Mouse (Mus musculus) midbrain, embryonic 16.5 days (tissue): ENCODE data around the gene Abhd17b. TPM values are rescaled to one million over a fixed set of nuclear protein-coding genes. Genes with fewer than 3 reads are reported as not detected.
"Not testable (repeated sequence)": the region's sequence is repeated elsewhere in the genome, so short reads cannot be mapped to it uniquely, and the experiment has no call there.

Source experiments
- ATAC-seq: fragments of 200-750 bp; cut with Nextera tagmentation; 2 replicates; pipeline ENCODE4 v1.8.0; 2017; ENCODE audit warnings: moderate TSS enrichment
- H3K27ac ChIP-seq: fragments of 300-500 bp; sonication (generic); 2 replicates; pipeline ENCODE4 v1.5.1; 2014; ENCODE audit warnings: mild to moderate bottlenecking, low read length, mixed read lengths
- H3K27me3 ChIP-seq: fragments of 300-500 bp; sonication (generic); 2 replicates; pipeline ENCODE4 v1.6.1; 2014; ENCODE audit warnings: low read depth, low read length, mixed read lengths; ENCODE audit not compliant: control insufficient read depth, insufficient read depth
- H3K36me3 ChIP-seq: fragments of 300-500 bp; sonication (generic); 2 replicates; pipeline ENCODE4 v1.6.1; 2014; ENCODE audit warnings: mild to moderate bottlenecking, low read length, moderate library complexity, mixed read lengths; ENCODE audit not compliant: control insufficient read depth, insufficient read depth
- H3K4me1 ChIP-seq: fragments of 300-500 bp; sonication (generic); 2 replicates; pipeline ENCODE4 v1.6.1; 2014; ENCODE audit warnings: mild to moderate bottlenecking, low read length, mixed read lengths; ENCODE audit not compliant: control insufficient read depth, insufficient read depth
- H3K4me2 ChIP-seq: fragments of 300-500 bp; sonication (generic); 2 replicates; pipeline ENCODE4 v1.6.1; 2014; ENCODE audit warnings: mild to moderate bottlenecking, low read length, mixed read lengths
- H3K4me3 ChIP-seq: fragments of 300-500 bp; sonication (generic); 2 replicates; pipeline ENCODE4 v1.5.1; 2014; ENCODE audit warnings: low read depth, mild to moderate bottlenecking, low read length, moderate library complexity, mixed read lengths
- H3K9ac ChIP-seq: fragments of 300-500 bp; sonication (generic); 2 replicates; pipeline ENCODE4 v1.6.1; 2014; ENCODE audit warnings: low read depth, low read length, mixed read lengths
- H3K9me3 ChIP-seq: fragments of 300-500 bp; sonication (generic); replicated peaks from 2 replicates; pipeline ENCODE4 v1.6.1; 2014; ENCODE audit warnings: mild to moderate bottlenecking, low read length, mixed read lengths; ENCODE audit not compliant: control insufficient read depth, poor library complexity, severe bottlenecking
- WGBS: fragments of 180-500 bp; shearing (Covaris S2); extraction: QIAGEN DNeasy Blood & Tissue Kit; methylation state at CpG from one replicate; pipeline ENCODE4 v1.1.7; 2014; 5-methylcytosine and 5-hydroxymethylcytosine counted together
- polyA plus RNA-seq: library from polyadenylated mRNA; unstranded; fragments of >200 nt; fragmentation: Nextera tagmentation; extraction: Ambion mirVana; gene quantifications from 2 replicates; pipeline ENCODE4 v1.2.1, GENCODE M21; 2015

Gene Abhd17b
- polyA plus RNA-seq, 1 experiment from 2014 or later, result 35.5 TPM

GRCm38 (mm10) chr19:21719206-21719605 lies 66.2 kb downstream of the Abhd17b start:
- Histone ChIP-seq H3K27ac (no peak overlapping the region), H3K27me3 (no peaks in the 10 kb centered on the region), H3K4me1 (peaks cover 3% of the 10 kb centered on the region; the same call in 1 of the 2 replicates), H3K36me3 (no peaks in the 10 kb centered on the region), H3K4me2 (no peak overlapping the region), H3K9ac (no peak overlapping the region), H3K9me3 (no peaks in the 10 kb centered on the region; the same call in 1 of the 2 replicates), H3K4me3 (no peak overlapping the region)
- WGBS, result 98% methylated on average over 3 of the region's 3 CpGs
- ATAC-seq, result no peak

DNA sequence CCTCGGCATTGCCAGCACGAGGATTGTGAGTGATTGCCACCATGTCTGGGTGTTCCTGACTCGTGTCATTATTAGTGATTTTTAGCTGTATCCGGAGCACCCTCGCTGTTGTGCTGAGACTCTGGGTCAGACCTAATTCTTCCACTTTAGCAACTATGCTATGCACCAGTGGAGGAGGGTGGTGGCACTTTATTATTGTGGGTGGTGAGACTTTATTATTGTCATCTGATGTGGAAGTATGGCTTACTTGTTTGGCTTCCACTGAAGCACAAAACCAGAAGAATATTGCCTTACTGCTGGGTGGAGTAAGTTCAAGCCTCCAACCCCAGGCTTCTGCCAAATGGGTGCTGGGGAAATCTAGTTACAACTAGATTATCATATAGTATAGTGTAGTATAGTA lies 68.0 kb downstream of the Abhd17b start:
- Histone ChIP-seq H3K9ac (no peak overlapping the region), H3K4me2 (no peak overlapping the region), H3K27me3 (no peaks in the 10 kb centered on the region), H3K4me3 (no peak overlapping the region), H3K4me1 (peaks cover 4% of the 10 kb centered on the region), H3K36me3 (no peaks in the 10 kb centered on the region), H3K27ac (no peak overlapping the region), H3K9me3 (no peaks in the 10 kb centered on the region; the same call in 1 of the 2 replicates)
- WGBS, result 98% methylated on average over 5 of the region's 5 CpGs
- ATAC-seq, result no peak

DNA sequence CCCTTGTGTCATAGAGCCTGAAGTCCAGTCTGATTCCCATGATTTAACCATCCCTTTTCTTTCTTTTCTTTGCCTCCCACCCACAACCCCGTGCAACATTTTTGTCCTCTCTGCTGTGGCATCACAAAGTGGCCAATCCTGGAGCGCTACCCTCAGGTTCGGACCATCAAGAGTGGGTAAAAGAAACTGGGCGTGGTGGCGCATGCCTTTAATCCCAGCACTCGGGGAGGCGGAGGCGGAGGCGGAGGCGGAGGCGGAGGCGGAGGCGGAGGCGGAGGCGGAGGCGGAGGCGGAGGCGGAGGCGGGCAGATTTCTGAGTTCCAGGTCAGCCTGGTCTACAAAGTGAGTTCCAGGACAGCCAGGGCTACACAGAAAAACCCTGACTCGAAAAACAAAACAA lies 70.3 kb downstream of the Abhd17b start:
- whole genome bisulfite sequencing, result 95% methylated on average over 19 of the region's 20 CpGs
- not testable (repeated sequence) for H3K4me3 ChIP-seq, ATAC-seq, H3K9me3 ChIP-seq, H3K9ac ChIP-seq, H3K27me3 ChIP-seq, H3K36me3 ChIP-seq, H3K4me1 ChIP-seq, H3K4me2 ChIP-seq
- H3K27ac ChIP-seq, result peak overlapping the region; percentile 71; the same call in 1 of the 2 replicates

GRCm38 (mm10) chr19:21723911-21724655 lies 71.1 kb downstream of the Abhd17b start:
- H3K27me3 ChIP-seq, result no peaks in the 10 kb centered on the region
- H3K4me2 ChIP-seq, result no peak overlapping the region
- peaks cover 4% of the 10 kb centered on the region for H3K4me1 ChIP-seq
- H3K36me3 ChIP-seq, result no peaks in the 10 kb centered on the region
- ATAC-seq, result peak; percentile 97
- no peak overlapping the region for H3K9ac ChIP-seq
- no peak overlapping the region for H3K4me3 ChIP-seq
- no peaks in the 10 kb centered on the region; the same call in 1 of the 2 replicates for H3K9me3 ChIP-seq
- WGBS, result 25% methylated on average over 8 of the region's 8 CpGs
- peak overlapping the region; percentile 71 for H3K27ac ChIP-seq

DNA sequence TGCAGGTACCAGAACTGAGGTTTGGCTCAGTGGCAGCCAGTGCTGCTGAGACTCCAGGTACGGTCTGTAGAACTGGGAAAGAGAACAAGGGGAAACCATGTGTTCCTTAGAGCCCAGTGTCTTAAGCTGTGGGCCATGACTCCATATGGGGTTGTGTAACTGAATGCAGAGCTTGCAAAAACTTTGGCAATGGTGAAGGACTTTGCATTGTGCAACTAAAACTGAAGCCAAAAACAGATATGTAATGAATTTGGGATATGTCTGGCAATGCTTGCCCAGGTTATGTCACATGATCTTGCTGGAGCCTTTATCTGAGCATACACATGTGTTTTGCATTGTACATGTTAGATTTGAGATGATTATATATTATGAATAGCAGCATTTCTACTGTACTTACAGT lies 72.2 kb downstream of the Abhd17b start:
- Histone ChIP-seq H3K9me3 (no peaks in the 10 kb centered on the region; the same call in 1 of the 2 replicates), H3K27ac (no peak overlapping the region), H3K36me3 (no peaks in the 10 kb centered on the region), H3K4me3 (no peak overlapping the region), H3K4me2 (no peak overlapping the region), H3K27me3 (no peaks in the 10 kb centered on the region), H3K9ac (no peak overlapping the region), H3K4me1 (peaks cover 4% of the 10 kb centered on the region)
- ATAC-seq, result no peak
- WGBS, result 87% methylated on average over 1 of the region's 1 CpGs

DNA sequence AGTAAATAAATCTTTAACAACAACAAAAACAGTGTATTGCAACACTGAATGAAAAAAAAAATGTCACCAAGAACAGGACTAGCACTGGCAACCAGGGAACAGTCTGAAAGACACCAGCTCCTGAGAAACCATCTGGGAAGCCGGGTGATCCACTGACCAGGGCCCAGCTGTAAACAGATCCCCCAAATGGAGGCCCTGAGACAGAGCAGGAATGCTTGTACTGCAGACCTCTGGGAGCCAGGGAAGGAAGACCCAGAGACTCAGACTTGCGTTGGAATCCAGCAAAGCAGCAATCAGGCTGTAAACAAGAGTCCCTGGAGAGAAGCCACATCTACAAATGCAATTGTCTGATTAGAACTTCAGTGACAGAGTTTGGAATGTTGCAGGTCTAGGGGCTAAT lies 74.1 kb downstream of the Abhd17b start:
- Histone ChIP-seq H3K27me3 (no peaks in the 10 kb centered on the region), H3K4me2 (no peak overlapping the region), H3K4me3 (no peak overlapping the region), H3K4me1 (peaks cover 4% of the 10 kb centered on the region), H3K9ac (no peak overlapping the region), H3K27ac (no peak overlapping the region), H3K9me3 (no peaks in the 10 kb centered on the region; the same call in 1 of the 2 replicates), H3K36me3 (no peaks in the 10 kb centered on the region)
- ATAC-seq, result no peak
- WGBS, result 60% methylated on average over 2 of the region's 2 CpGs

DNA sequence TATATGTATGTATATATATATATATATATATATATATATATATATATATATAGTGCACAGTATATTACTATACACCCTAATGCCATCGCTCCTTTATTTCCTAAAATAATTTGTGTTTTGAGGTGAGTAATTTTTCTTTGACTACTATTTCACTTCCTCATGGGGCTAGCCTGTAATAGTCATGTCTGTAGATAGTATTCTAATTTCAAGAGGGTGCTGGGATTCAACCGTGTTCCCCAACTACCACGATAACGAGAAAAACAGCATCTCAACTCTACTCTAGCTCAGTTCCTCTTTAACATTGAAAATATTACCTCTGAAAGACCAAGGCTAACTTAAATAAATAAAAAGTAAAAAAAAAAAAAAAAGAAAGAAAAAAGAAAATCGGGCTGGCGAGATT lies 75.4 kb downstream of the Abhd17b start:
- ATAC-seq, result no peak
- no peak overlapping the region for H3K27ac ChIP-seq
- H3K4me3 ChIP-seq, result no peak overlapping the region
- H3K27me3 ChIP-seq, result no peaks in the 10 kb centered on the region
- no peaks in the 10 kb centered on the region for H3K9me3 ChIP-seq
- H3K4me2 ChIP-seq, result no peak overlapping the region
- 97% methylated on average over 6 of the region's 6 CpGs for WGBS
- no peak overlapping the region for H3K9ac ChIP-seq
- peaks cover 4% of the 10 kb centered on the region for H3K4me1 ChIP-seq
- H3K36me3 ChIP-seq, result no peaks in the 10 kb centered on the region

- H3K9ac ChIP-seq, result no peak overlapping the region
- no peak overlapping the region for H3K4me2 ChIP-seq
- no peak for ATAC-seq
- no peaks in the 10 kb centered on the region for H3K9me3 ChIP-seq
- H3K27ac ChIP-seq, result no peak overlapping the region
- H3K27me3 ChIP-seq, result no peaks in the 10 kb centered on the region
- no peaks in the 10 kb centered on the region for H3K36me3 ChIP-seq
- H3K4me3 ChIP-seq, result no peak overlapping the region
- no peaks in the 10 kb centered on the region for H3K4me1 ChIP-seq
- 88% methylated on average over 5 of the region's 5 CpGs for WGBS
These were observed 78.9 kb downstream of the Abhd17b start for GRCm38 (mm10) chr19:21731887-21732286.

DNA sequence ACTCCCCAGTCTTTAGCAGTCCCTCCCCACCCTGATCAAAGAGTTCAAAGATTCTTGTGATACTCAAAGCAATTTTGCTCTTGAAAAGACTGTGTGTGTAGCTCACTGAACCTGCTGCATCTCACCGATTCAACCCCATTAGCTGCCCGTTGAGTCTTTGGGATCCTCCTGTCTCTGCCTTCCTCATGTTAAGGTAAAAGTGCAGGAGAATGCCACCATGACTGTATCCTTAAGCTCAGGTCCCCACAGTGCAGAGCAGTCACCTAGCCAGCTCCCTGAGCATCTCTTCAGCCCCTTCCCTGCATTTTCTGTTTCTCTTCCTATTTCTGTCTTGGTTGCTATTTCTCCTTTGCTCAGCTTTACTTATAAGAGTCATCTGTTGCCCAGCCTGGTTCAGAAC lies 80.2 kb downstream of the Abhd17b start:
- Histone ChIP-seq H3K27ac (no peak overlapping the region), H3K4me2 (no peak overlapping the region), H3K9me3 (no peaks in the 10 kb centered on the region), H3K4me1 (peaks cover 1% of the 10 kb centered on the region; the same call in 1 of the 2 replicates), H3K27me3 (no peaks in the 10 kb centered on the region), H3K36me3 (no peaks in the 10 kb centered on the region), H3K9ac (no peak overlapping the region), H3K4me3 (no peak overlapping the region)
- 95% methylated on average over 2 of the region's 2 CpGs for WGBS
- ATAC-seq, result no peak
